Mouse (Mus musculus) mesoderm, embryonic 11.5 days (tissue): ENCODE data around the gene Foxp1.
A peak's percentile ranks its signal among the peaks of the same experiment; 100 is the strongest.

ENCODE experiments used
- DNase-seq: peaks from one replicate; pipeline ENCODE4 v3.0.0-alpha.2; 2012; ENCODE audit warnings: low read depth, low spot score

The Foxp1 gene

DNA sequence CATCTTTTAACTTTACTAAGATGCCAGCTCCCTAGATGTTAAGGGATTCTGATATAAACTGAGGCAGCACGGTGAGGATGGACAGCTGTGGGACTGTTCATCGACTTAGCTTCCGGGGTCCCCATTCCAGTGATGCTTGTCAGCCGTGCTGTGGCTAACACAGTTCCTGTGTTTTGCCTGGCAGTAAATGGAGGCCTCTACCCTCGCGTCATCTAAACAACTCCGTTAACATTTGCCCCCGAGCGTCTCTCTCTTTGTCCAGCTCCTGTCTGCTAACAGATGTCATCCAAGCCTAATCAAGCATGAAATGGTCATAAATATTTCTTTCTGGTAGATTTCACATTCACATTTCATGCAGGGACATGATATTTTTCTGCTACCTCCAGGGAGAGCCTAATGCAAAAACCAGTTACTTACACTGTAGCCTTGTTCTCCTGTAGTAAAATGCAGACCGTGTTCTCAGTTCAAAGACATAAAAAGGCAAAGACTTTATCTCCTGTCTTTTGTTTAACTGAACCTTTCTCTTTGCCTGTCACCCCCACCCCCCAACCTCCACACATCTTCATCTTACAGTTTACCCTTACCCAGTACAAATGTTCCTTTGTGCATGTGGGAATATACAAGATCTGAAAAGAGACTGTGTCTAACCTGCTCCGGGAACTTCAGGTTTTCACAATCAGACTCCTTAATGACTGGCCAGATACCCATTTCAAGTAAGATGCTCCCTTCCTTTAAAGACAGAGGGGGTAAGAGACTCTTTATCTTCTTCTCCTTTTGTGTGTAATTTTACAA, 386.4 kb downstream of the Foxp1 start:
- DNase-seq, result peak; percentile 86

DNA sequence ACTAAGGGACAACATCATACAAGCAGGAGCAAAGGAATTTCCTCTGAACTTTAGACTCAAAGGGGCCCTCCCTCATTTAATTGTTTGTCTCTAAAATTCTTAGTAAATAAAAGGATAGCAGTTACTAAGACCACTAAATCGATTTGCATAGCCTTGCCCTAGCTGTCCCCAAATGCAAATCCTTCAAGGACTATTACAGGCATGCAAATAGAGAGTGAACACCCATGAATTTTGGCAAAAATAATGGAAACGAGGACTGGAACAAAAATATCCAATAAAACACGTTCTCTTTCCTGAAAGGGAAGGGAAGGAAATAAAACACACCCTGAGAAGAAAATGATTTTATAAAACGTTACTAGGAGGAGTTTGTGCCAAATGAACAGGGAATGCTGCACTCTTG, 390.7 kb downstream of the Foxp1 start:
- no peak for DNase-seq

DNA sequence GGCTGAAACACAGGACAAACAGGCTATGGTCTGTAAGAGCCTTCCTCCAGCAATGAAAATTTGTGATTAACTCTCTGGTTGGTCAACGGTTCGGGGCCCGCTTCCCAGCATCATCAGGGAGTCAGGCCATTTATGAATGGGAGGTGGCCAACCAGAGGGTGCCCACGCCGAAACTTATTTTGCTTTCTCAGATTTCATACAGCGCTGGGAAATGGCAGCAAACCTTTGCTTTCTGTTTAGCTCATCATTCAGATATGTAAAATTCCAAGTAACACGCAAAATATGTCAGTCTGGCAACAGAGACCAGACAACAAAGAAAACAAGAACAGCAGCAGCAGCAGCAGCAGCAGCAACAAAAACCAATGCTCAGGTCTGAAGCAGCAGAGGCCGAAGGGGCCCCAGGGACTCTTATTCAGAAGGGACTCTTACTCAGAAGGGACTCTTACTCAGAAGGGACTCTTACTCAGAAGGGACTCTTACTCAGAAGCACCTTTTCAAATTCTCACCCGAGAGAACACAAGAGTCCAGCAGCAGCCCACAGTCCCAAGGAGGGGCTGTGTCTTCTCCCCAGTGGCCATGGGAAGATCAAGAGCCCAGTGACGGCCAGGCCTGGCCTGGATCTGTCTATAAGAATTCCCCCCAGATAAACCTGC, 391.6 kb downstream of the Foxp1 start:
- no peak for DNase-seq

DNA sequence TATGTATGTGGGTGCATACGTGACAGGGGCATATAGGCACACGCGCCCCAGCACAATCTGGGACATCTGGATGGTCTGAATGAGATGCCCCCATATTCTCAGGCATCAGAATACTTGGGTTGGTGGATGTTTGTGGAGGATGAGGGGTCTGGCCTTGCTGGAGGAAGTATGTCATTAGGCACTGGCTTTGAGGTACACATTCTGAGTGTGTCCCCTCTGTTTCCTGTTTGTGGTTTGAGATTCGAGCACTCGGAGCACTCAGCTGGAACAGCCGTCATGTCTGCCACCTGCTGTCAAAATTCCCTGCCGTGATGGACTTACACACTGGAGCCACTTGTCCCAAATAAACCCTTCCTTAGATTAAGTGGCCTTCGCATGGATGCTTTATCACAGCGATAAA, 395.8 kb downstream of the Foxp1 start:
- DNase-seq, result no peak

DNA sequence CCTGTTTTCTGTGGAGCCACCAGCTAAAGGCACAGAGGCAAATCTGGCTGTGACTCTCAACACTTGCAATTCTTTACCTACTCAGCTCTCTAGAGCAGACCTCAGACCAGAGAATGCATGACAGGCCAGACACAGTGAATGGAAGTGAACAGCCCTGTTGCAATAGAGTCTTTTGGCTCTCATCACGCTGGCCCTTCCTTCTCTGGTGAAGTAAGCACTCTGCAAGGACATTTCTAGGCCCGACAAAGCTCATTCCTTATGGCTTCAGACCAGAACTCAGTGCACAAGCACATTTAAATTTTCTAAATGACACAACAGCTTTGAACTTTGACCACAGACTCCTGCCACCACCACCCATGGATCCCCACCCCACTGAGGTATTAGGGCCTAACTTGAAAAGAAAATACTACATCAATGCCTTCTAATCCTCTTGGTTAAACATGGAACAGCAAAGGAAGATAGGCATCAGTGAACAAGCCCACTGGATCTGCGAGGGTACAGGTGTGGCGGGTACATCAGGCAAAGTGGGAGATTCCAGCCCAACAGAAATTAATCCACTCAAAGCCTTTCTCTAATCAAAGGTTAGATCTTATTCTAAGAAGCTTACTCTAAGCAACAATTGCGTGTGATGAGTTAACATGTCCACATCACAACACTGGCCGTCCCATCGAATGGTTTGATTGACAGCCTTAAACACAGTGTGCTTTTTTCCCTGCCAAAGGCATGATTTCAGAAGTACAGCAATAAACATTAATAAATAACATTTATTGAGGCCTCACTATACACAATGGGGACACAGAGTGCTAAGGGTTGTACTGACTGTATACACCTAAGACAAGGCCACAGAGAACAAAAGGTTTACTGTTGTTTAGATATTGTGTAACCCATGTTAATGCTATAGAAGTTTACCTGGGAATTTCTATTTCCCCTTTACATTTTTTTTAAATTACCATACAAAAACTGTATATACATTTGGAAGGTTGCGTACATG, 401.4 kb downstream of the Foxp1 start:
- no peak for DNase-seq

DNA sequence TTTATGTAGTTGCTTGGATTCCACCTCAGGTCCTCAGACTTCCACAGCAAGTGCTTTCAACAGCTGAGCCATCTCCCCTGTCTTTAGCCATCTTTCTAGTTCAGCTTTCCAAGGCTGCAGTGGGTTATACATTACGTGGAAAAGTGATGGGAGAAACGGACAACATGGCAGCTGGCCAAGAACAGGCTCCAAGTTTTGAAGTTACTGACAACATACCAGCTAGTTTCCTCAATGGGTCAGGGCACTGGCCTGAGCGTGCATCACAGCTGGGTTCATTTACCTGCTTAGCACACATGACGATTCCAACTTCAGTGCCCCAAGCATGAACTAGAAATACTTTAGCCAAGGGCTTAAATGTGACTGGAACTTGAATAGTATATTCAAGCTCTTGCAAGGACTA, 404.0 kb downstream of the Foxp1 start:
- no peak for DNase-seq

DNA sequence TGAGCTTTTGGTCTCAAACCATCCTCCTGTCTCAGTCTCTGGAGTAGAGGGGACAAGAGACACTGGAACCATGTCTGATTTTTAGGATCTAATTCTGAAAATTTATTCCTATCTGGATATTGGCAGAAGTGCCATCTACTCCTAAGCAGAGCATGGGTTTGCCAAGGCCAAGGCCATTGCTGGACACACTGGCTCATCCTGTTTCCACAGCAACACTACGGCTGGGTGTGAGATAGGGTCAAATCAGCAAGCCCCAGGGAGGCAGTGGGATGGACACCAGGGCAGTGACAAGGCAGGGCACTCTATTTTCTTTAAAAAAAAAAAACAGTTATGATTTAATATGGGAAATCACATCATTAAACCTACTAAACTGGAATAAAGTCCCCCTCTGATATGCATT, 405.1 kb downstream of the Foxp1 start:
- DNase-seq, result no peak

DNA sequence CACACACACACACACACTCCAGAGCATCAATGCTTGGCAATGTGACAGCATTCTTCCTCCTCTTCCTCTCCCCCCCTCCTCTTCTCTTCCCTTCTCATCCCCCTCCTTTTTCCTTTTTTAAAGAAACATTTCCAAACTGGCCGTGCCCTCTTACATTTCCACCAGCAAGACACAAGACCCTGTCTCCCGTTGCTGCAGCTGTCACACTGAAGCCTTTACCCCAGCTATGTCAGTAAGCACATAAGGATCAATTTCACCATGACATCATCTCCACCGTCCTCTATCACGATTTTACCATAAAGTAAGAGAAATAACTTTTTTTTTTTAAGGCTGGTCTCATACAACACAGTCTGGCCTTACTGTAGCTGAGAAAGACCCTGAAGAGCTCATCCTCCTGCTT, 410.7 kb downstream of the Foxp1 start:
- no peak for DNase-seq

DNA sequence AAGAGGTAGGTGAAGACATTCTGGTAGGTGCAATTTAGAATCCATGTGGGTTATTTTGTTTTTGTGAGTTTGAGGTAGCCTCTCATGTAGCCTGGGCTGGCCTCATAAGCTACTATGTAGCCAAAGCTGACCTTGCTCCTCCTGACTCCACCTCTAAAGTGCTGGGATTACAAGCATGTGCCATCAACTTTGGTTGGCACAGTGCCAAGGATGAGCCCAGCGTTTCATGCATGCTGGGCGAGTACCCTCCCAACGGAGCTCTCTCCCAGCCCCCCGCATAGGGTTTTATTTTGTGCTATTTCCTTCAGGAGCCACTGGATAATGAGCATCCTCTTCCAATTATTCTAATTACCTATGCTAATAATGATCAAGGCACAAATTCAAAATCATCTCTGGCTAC, 414.1 kb downstream of the Foxp1 start:
- DNase-seq, result no peak

DNA sequence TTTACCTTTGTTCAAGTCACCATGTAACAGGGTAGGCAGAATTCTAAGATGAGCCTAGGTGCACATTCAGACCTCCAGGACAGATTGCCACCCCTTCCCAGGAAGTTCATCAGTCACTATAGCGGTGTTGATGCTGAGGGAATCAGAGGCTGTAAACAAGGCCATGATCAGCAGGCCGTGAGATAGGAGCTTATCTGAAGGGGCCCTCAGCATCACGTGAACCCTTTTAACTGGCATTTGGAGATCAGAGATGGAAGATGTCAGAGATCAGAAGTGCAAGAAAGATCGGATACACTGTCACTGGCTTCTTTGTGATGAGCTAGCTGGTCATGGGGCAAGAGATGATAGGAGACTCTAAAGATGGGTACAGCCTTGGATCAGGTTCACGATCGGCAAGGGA, 414.8 kb downstream of the Foxp1 start:
- DNase-seq, result no peak

DNA sequence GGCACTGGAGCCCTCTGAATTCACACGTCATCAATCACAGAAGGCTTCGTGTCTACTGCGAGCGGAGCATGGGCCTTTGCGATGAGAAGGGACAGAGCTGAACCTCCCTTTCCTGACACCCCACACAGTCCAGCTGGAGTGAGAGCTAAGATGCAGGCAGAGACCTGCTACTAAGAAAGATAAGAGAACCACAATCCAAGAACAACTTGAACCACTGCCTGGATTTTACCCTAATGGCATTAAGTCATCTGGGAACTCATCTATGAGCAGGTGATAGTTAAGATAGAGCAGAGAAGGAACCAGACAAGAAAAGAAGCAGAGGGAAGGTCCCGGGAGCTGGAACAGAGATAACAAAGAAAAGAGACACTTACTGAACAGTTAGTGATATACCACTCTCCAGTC, 415.4 kb downstream of the Foxp1 start:
- no peak for DNase-seq

DNA sequence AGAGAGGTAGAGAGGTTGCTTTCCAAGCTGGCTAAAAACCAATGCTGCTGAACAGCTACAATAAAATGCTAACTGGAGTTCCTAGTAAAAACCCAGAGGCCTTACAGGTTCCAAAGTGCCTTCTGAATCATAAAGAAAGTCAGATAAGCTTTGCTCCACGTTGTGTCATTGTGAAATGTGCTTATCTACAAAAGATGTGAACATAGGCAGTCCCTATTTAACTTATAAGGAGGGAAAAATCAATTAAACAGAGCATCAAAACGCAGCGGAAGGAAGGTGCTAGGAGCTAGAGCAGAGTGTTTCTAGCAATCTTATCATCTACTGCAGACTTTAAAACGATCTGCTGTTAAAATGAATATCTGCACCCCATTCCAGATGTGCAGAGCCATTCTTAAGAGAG, 416.5 kb downstream of the Foxp1 start:
- DNase-seq, result no peak

DNA sequence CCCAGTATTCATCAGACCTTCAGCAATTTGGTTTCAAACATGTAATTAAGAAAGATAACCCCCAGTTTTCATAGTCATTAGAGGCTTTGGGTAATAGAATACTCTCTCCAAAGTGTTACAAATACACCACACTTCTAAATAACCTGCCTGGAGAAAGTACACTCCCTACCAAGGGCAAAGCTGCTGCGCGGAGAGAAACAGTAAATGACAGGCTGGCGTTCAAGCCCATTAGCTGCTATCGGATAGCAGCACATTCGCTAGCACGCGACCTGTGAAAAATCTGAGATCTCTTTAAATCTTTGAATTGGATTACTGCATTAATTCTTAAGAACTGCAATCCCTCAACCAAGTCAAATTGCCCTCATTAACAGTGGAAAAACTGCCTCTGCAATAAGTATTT, 418.1 kb downstream of the Foxp1 start:
- no peak for DNase-seq

DNA sequence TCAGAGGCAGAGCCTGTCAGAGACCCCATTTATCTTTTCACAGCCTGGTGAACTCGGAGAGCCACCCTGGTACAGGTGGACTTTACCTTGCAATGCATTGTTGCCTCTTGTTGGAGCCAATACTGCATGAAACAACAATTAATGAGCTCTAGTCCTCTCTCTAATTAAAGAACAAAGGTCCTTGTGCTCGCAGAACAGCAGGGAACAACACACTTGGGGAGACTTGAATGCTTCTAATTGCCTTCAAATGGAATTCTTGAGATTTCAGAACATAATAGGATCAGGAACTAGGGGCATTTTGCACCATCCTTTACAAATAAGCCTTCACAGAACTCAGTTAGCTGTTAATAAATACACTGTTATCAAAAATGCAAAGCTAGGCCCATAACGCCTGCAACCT, 418.6 kb downstream of the Foxp1 start:
- DNase-seq, result no peak

DNA sequence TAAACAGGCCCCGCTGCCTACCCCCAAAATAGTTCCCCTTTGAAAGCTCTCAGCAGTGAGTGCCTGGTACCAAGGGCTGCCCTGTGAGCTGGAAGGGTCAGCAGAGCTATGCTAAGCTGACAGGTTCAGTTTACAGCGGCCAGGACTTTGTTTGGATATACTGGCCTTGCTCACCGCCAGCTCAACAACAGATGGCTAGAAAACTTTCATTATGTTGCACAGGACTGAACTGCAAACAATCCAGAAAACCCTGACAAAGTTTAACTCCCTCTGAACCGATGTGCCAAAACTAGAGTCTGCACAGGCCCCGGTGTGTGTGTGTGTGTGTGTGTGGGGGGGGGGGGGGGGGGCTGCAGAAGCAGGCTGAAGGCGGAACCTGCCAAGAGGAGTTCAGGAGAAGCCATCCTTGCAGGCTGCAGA, 421.0 kb downstream of the Foxp1 start:
- DNase-seq, result peak; percentile 59

DNA sequence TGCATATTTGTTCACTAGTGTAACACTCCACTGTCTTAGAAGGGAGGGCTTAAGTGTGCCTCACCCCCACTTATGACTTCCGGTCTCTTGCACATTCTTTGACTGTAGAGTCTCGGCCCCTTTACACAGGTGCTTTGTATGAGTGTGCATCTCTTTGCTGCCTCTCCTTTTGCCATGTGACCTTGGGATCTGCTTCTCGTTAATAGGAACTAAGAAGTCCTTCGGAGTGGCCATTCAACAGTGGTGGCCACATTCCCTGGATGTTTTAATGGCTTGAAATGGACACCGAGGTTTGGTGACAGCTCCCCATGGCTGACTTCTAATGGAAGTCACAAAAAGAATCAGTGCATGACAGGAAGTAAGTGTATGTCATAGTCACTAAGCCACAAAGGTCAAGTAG, 422.2 kb downstream of the Foxp1 start:
- DNase-seq, result no peak

DNA sequence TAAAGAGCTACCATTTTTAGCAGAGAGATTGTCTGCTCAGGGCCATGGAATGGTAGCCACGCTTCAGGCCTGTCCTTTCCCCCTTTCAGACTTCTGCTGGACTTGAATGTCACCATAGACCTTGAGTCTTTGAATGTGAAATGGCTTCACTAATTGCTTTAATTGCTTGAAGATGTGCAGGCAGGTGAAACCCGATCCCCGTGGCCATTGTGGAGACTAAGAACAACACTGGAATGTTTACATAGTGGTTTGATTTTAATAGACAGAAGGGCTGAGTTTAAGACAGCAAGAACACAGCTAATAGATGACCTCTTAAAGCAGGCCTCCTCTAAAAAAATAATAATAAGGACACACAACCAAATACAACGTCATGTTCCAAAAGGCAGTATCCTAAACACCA, 422.7 kb downstream of the Foxp1 start:
- no peak for DNase-seq

DNA sequence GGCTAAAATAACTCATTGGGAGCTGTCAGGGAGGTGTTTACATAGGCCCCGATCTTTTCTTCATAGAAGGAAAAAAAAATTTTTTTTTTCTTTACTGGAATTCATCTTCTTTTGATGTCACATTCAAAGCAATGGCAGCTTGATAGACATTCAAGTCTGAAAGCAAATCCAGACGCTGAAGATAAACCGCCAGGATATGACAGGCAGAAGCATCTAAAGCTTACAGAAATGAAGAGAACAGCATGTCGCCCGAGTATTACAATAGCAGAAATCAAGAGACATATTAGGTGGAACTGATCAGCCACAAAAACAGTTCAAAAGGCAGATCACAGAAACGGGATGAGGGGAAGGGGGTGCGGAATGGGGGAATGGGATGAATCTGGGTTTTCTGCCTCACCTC, 425.3 kb downstream of the Foxp1 start:
- no peak for DNase-seq

DNA sequence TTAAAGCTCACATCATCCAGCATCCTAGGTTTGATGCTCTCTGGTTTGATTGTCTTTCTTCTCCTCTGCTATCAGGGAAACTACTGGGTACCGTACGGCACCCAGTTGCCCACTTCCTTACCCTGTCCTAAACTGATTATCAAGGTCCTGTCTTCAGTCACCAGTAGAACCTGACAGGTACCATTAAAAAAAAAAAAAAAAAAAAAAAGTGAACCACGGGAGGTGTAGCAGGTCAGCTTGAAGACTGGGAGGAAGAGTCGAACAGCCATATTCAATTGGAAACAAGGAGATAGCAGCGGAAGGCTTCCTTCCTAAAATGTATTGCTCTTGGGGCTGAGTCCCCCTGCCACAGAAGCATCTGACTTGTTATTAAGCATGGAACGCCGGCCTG, 425.8 kb downstream of the Foxp1 start:
- no peak for DNase-seq

DNA sequence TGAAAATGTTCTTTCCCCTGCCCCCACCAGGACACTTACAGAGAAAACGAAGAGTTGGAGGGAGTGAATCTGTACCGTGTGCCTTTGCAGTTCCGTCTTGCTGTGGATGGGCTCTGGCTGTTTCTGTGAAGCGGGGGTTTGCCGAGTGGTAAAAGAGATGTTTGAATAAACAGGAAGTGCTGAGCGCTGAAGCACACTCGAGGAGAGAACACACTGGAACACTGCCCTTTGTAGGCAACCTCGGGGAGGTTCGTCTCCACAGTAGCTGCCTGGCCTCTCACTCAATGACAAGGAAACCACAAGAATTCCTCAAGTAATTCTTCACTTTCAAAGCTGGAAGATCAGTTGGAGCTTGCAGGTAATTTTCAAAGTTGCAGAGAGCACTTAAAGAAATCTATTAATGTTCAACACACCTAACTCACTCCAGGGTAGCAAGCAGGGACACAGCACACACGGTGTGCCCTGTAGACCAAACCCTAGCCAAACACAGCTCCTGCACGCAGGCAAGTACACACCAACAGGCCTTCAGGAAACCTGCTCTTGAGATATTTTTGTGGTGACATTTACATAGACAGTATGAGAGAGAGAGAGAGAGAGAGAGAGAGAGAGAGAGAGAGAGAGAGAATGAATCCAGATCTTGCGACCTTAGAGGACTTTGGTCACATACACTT, 426.3 kb downstream of the Foxp1 start:
- DNase-seq, result no peak

DNA sequence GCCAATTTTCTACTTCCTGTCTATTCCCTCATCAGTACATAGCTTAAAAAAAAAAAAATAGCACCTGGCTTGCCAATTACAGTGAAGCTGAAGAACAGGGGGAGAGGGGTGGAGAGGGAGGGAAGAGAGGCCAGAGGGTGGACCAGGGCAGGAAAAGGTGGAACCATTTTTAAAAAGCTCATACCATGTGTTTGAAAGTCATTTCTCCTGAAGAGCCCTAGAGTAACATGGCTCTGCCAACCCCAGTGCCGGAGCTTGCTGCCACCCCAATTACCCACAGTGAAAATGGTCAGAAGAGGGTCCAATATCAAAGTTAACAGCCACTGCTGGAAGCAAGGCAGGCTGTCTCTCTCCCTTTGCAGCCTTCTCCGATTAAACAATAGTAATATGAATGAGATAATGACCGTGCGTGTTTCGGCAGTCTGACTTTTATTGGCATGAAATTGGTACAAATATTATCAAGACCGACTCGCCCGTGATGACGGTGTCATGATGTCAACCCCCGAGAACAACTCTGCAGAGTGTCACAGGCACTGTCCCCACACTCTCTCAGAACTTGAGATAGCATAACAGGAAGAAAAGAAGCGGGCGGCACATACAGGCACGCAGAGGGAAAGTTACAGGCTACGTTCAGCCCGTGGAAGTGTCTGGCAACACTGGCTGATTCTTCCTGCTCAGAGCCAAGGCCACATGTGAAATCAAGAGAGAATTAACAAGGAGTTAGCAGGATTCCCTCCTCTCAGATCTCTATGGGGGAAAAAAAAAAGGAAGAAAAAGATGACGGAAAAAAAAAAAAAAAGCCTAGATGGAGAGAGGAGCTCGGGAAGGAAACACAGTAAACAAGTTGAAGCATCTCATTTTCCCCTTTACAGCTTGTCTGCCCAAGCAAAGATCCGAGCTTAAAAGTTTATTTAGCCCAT, 427.1 kb downstream of the Foxp1 start:
- no peak for DNase-seq
